Mouse (Mus musculus) liver, embryonic 16.5 days (tissue): Measurements from ENCODE around the gene Adam10. TPM values are rescaled to one million over a fixed set of nuclear protein-coding genes. Genes with fewer than 3 reads are reported as not detected.

Experiments used
- ATAC-seq: fragments of 200-750 bp; cut with Nextera tagmentation; 2 replicates; pipeline ENCODE4 v1.8.0; 2017; ENCODE audit warnings: low read depth, mild to moderate bottlenecking, moderate number of reproducible peaks, moderate library complexity
- H3K27ac ChIP-seq: fragments of 300-500 bp; sonication (generic); 2 replicates; pipeline ENCODE4 v1.5.1; 2014; ENCODE audit warnings: mild to moderate bottlenecking, low read length
- H3K27me3 ChIP-seq: fragments of 300-500 bp; sonication (generic); 2 replicates; pipeline ENCODE4 v1.6.1; 2014; ENCODE audit warnings: low read depth, low read length, mixed read lengths; ENCODE audit not compliant: control insufficient read depth, insufficient read depth
- H3K36me3 ChIP-seq: fragments of 300-500 bp; sonication (generic); 2 replicates; pipeline ENCODE4 v1.6.1; 2014; ENCODE audit warnings: mild to moderate bottlenecking; ENCODE audit not compliant: control insufficient read depth, insufficient read depth
- H3K4me1 ChIP-seq: fragments of 300-500 bp; sonication (generic); 2 replicates; pipeline ENCODE4 v1.6.1; 2014; ENCODE audit warnings: low read depth, low read length, mixed read lengths; ENCODE audit not compliant: control insufficient read depth
- H3K4me2 ChIP-seq: fragments of 300-500 bp; sonication (generic); 2 replicates; pipeline ENCODE4 v1.6.1; 2014; ENCODE audit warnings: low read depth, low read length, mixed read lengths
- H3K4me3 ChIP-seq: fragments of 300-500 bp; sonication (generic); 2 replicates; pipeline ENCODE4 v1.5.1; 2014; ENCODE audit warnings: low read depth, mild to moderate bottlenecking, low read length
- H3K9ac ChIP-seq: fragments of 300-500 bp; sonication (generic); 2 replicates; pipeline ENCODE4 v1.6.1; 2014; ENCODE audit warnings: low read depth, low read length
- H3K9me3 ChIP-seq: fragments of 300-500 bp; sonication (generic); replicated peaks from 2 replicates; pipeline ENCODE4 v1.6.1; 2016; ENCODE audit warnings: low read length; ENCODE audit not compliant: control insufficient read depth
- WGBS: fragments of 180-500 bp; shearing (Covaris S2); extraction: QIAGEN DNeasy Blood & Tissue Kit; methylation state at CpG from one replicate; pipeline ENCODE4 v1.1.7; 2014; ENCODE audit not compliant: insufficient replicate concordance; 5-methylcytosine and 5-hydroxymethylcytosine counted together
- polyA plus RNA-seq: library from polyadenylated mRNA; unstranded; fragments of >200 nt; fragmentation: Nextera tagmentation; extraction: Ambion mirVana; gene quantifications from 2 replicates; pipeline ENCODE4 v1.2.1, GENCODE M21; 2015

The Adam10 gene
- polyA plus RNA-seq, 1 experiment from 2014 or later = 66.1 TPM

DNA sequence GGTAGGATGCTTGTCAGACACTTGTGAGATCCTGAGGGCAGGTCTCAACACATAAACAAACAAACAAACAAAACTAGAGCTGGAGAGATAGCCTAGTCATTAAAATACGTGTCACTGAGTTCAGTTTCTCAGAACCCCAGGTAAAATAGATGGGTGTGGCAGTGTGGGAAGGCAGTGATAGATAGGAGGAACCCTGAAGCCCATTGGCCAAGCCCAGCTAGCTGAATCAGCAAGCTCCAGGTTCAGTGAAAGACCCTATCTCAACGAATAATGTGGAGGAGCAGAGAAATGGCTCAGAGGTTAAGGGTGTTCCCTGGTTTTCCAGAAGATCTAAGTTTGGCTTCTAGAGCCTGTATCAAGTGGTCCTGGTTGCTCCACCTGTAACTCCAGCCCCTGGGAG, 9.6 kb upstream of the Adam10 start:
- peak; percentile 91 for ATAC-seq
- Histone ChIP-seq H3K4me2 (peak overlapping the region; percentile 41), H3K27ac (peak overlapping the region; percentile 93), H3K4me3 (no peak overlapping the region), H3K36me3 (no peaks in the 10 kb centered on the region; the same call in 1 of the 2 replicates), H3K9me3 (peaks cover 3% of the 10 kb centered on the region), H3K4me1 (peaks cover 35% of the 10 kb centered on the region), H3K27me3 (no peaks in the 10 kb centered on the region), H3K9ac (peak overlapping the region; percentile 22)
- WGBS = 11% methylated on average over 2 of the region's 2 CpGs

DNA sequence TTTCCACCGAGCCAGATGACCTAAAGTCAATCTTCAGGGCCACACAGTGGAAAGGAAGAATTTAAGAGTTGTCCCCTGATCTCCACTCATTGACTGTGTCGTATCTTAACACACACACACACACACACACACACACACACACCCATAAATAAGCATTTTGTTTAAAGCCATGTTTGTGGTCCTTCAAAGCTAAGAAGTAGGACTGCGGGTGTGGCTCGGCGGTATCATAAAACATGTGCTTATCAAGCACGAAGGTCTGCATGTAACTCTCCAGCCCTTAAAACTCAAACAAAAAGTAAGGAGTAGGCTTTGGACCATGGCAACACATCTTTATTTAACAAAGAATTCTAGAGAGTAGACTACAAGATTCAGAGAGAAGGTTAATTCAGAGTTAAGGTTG, 8.4 kb upstream of the Adam10 start:
- 27% methylated on average over 6 of the region's 6 CpGs for WGBS
- peak overlapping the region; percentile 93 for H3K27ac ChIP-seq
- no peak overlapping the region for H3K4me3 ChIP-seq
- peaks cover 3% of the 10 kb centered on the region for H3K9me3 ChIP-seq
- no peaks in the 10 kb centered on the region; the same call in 1 of the 2 replicates for H3K36me3 ChIP-seq
- peak; percentile 70 for ATAC-seq
- peak overlapping the region; percentile 53 for H3K9ac ChIP-seq
- peak overlapping the region; percentile 28 for H3K4me2 ChIP-seq
- peaks cover 40% of the 10 kb centered on the region for H3K4me1 ChIP-seq
- H3K27me3 ChIP-seq = no peaks in the 10 kb centered on the region

GRCm38 (mm10) chr9:70671278-70671677, 7.5 kb upstream of the Adam10 start:
- Histone ChIP-seq H3K36me3 (no peaks in the 10 kb centered on the region), H3K9ac (peak overlapping the region; percentile 47), H3K4me2 (peak overlapping the region; percentile 44; the same call in 1 of the 2 replicates), H3K9me3 (peaks cover 3% of the 10 kb centered on the region), H3K27me3 (no peaks in the 10 kb centered on the region), H3K4me3 (no peak overlapping the region), H3K4me1 (peaks cover 45% of the 10 kb centered on the region), H3K27ac (peak overlapping the region; percentile 93)
- 0 out of 2 replicates have a peak, but pooled peaks have one; percentile 19 for ATAC-seq
- WGBS = 23% methylated on average over 6 of the region's 6 CpGs

DNA sequence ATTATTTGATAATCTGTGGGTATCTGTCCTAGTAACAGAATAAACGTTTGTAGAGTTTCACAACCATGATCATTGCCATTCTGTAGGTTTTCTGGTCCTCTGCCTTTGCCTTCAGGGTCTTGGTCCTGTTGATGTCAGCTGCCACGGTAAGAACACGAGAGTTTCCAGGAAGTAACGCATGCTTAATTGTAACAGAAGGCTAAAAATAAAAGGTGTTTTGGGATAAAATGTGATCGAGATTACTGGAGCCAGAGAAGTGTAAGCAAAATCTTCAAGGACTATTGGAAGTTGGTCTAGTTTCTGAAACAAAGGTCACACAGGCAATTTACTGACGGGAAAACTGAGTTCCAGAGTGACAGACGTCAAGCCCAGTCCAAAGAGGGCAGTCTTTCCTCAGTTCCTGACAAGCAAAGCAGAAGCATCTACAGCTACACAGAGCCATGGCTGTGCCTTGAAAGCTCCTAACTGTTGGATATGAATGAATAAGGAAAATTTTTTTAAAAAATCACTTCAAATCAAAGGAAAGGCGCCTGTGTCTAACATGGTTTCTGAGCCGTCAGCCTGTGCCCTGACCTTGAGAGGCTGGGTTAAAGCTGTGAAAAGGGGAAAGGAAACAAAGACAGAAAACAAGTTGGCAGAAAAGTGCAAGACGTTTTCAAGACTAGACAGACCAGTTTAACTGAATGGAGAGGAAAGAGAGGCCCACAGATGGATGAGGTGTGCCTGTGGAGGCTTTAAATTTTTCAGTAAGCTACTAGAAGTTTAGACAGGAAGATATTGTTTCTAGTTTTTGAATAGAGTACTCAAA, 6.8 kb upstream of the Adam10 start:
- 22% methylated on average over 10 of the region's 10 CpGs for WGBS
- no peak for ATAC-seq
- Histone ChIP-seq H3K9ac (peak overlapping the region; percentile 47), H3K4me3 (no peak overlapping the region), H3K36me3 (no peaks in the 10 kb centered on the region), H3K4me1 (peaks cover 45% of the 10 kb centered on the region), H3K27ac (peak overlapping the region; percentile 93), H3K4me2 (peak overlapping the region; percentile 44), H3K27me3 (no peaks in the 10 kb centered on the region), H3K9me3 (peaks cover 3% of the 10 kb centered on the region)

GRCm38 (mm10) chr9:70673656-70674055, 5.1 kb upstream of the Adam10 start:
- no peak overlapping the region for H3K4me2 ChIP-seq
- 86% methylated on average over 4 of the region's 4 CpGs for whole genome bisulfite sequencing
- H3K36me3 ChIP-seq = no peaks in the 10 kb centered on the region
- peaks cover 46% of the 10 kb centered on the region for H3K4me1 ChIP-seq
- H3K9ac ChIP-seq = no peak overlapping the region
- H3K4me3 ChIP-seq = no peak overlapping the region
- H3K27me3 ChIP-seq = no peaks in the 10 kb centered on the region
- no peaks in the 10 kb centered on the region for H3K9me3 ChIP-seq
- no peak for ATAC-seq
- no peak overlapping the region for H3K27ac ChIP-seq

DNA sequence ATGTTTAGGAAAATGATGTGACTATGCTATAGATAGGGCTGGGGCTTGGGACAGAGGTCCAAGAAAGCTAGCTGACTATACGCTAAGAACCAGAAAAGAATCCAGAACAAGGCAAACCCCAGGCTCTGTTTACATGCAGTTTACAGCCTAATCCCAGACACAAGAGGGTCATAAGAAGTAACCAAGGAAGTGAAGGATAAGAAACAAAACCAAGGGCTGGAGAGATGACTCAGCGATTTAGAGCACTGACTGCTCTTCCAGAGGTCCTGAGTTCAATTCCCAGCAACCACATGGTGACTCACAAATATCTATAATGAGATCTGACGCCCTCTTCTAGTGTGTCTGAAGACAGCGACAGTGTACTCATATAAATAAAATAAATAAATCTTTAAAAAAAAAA, 3.7 kb upstream of the Adam10 start:
- Histone ChIP-seq H3K4me1 (peaks cover 38% of the 10 kb centered on the region), H3K9ac (no peak overlapping the region), H3K9me3 (no peaks in the 10 kb centered on the region), H3K27me3 (no peaks in the 10 kb centered on the region), H3K4me2 (no peak overlapping the region), H3K4me3 (no peak overlapping the region), H3K36me3 (no peaks in the 10 kb centered on the region), H3K27ac (peak overlapping the region; percentile 47; the same call in 1 of the 2 replicates)
- WGBS = 64% methylated on average over 4 of the region's 4 CpGs
- ATAC-seq = no peak

- ATAC-seq = no peak
- no peaks in the 10 kb centered on the region for H3K9me3 ChIP-seq
- 82% methylated on average over 5 of the region's 5 CpGs for WGBS
- H3K4me2 ChIP-seq = no peak overlapping the region
- H3K27ac ChIP-seq = peak overlapping the region; percentile 40; the same call in 1 of the 2 replicates
- no peak overlapping the region for H3K9ac ChIP-seq
- no peak overlapping the region for H3K4me3 ChIP-seq
- H3K4me1 ChIP-seq = peaks cover 35% of the 10 kb centered on the region
- no peaks in the 10 kb centered on the region for H3K27me3 ChIP-seq
- no peaks in the 10 kb centered on the region for H3K36me3 ChIP-seq
These were observed 2.8 kb upstream of the Adam10 start for GRCm38 (mm10) chr9:70675961-70676360.

- under 1% methylated on average over 99 of the region's 103 CpGs for WGBS
- peaks cover 34% of the 10 kb centered on the region for H3K4me1 ChIP-seq
These were observed 615 bp downstream of the Adam10 start for GRCm38 (mm10) chr9:70679132-70680091.

More at GRCm38 (mm10) chr9:70679132-70680091, 615 bp downstream of the Adam10 start:
- no peaks in the 10 kb centered on the region; the same call in 1 of the 2 replicates for H3K36me3 ChIP-seq
- peak overlapping the region; percentile 97 for H3K9ac ChIP-seq
- ATAC-seq = peak; percentile 22
- H3K27ac ChIP-seq = peak overlapping the region; percentile 97
- peak overlapping the region; percentile 51 for H3K4me2 ChIP-seq
- H3K9me3 ChIP-seq = no peaks in the 10 kb centered on the region
- H3K4me3 ChIP-seq = peak overlapping the region; percentile 80
- H3K27me3 ChIP-seq = no peaks in the 10 kb centered on the region
